Mouse (Mus musculus): Measurements from ENCODE around the gene Tmc4. TPM values are rescaled to one million over a fixed set of nuclear protein-coding genes. Genes with fewer than 3 reads are reported as not detected.
"Not testable (repeated sequence)": the region's sequence is repeated elsewhere in the genome, so short reads cannot be mapped to it uniquely, and the experiment has no call there.

Tmc4 gene
- polyA plus RNA-seq, 1 experiment from 2014 or later = 60.3 TPM

- no peak for DNase-seq (ENCODE audit: low spot score)
- no peaks in the 10 kb centered on the region for H3K27me3 ChIP-seq (replicated peaks; ENCODE audit: insufficient read depth, low read length)
- H3K4me2 ChIP-seq (replicated peaks; ENCODE audit: low read depth, low read length) = no peak overlapping the region
- no peak overlapping the region for H3K9ac ChIP-seq (replicated peaks; ENCODE audit: low read depth)
- H3K9me3 ChIP-seq (ENCODE audit: low read length) = no peaks in the 10 kb centered on the region
- H3K4me3 ChIP-seq (ENCODE audit: low read depth, low read length) = no peak overlapping the region
- no peak for ATAC-seq
- 44% methylated on average over 7 of the region's 7 CpGs for WGBS
- peaks cover 9% of the 10 kb centered on the region; the same call in 1 of the 2 replicates for H3K36me3 ChIP-seq (ENCODE audit: insufficient read depth, low read length)
- TF ChIP-seq CTCF (IDR thresholded peaks at IDR 0.05) (no peak), EP300 (IDR thresholded peaks at IDR 0.05) (no peak)
- peaks cover 13% of the 10 kb centered on the region; the same call in 1 of the 2 replicates for H3K4me1 ChIP-seq (ENCODE audit: insufficient read depth, low read depth, low read length)
- H3K27ac ChIP-seq (ENCODE audit: low read length) = no peak overlapping the region
These were observed 30.4 kb upstream of the Tmc4 start for GRCm38 (mm10) chr7:3707568-3708413.

GRCm38 (mm10) chr7:3707027-3707426 lies 29.7 kb upstream of the Tmc4 start:
- Histone ChIP-seq H3K36me3 (ENCODE audit: insufficient read depth, low read length) (peaks cover 9% of the 10 kb centered on the region; the same call in 1 of the 2 replicates), H3K4me3 (ENCODE audit: low read depth, low read length) (no peak overlapping the region), H3K27me3 (replicated peaks; ENCODE audit: insufficient read depth, low read length) (no peaks in the 10 kb centered on the region), H3K4me2 (replicated peaks; ENCODE audit: low read depth, low read length) (no peak overlapping the region), H3K4me1 (ENCODE audit: insufficient read depth, low read depth, low read length) (peaks cover 13% of the 10 kb centered on the region; the same call in 1 of the 2 replicates), H3K9me3 (ENCODE audit: low read length) (no peaks in the 10 kb centered on the region), H3K9ac (replicated peaks; ENCODE audit: low read depth) (no peak overlapping the region), H3K27ac (ENCODE audit: low read length) (no peak overlapping the region)
- TF ChIP-seq EP300 (IDR thresholded peaks at IDR 0.05) (no peak), CTCF (IDR thresholded peaks at IDR 0.05) (no peak)
- 36% methylated on average over 4 of the region's 4 CpGs for WGBS
- DNase-seq (ENCODE audit: low spot score) (peak; percentile 69), ATAC-seq (no peak)

GRCm38 (mm10) chr7:3706343-3706934 lies 29.1 kb upstream of the Tmc4 start:
- TF ChIP-seq CTCF (IDR thresholded peaks at IDR 0.05) = no peak
- TF ChIP-seq EP300 (IDR thresholded peaks at IDR 0.05) = no peak
- Histone ChIP-seq H3K9ac (replicated peaks; ENCODE audit: low read depth) (no peak overlapping the region), H3K36me3 (ENCODE audit: insufficient read depth, low read length) (peaks cover 9% of the 10 kb centered on the region; the same call in 1 of the 2 replicates), H3K27ac (ENCODE audit: low read length) (no peak overlapping the region), H3K4me3 (ENCODE audit: low read depth, low read length) (0 out of 2 replicates have a peak overlapping the region, but pooled peaks have one; percentile 8), H3K4me1 (ENCODE audit: insufficient read depth, low read depth, low read length) (peaks cover 13% of the 10 kb centered on the region; the same call in 1 of the 2 replicates), H3K4me2 (replicated peaks; ENCODE audit: low read depth, low read length) (peak overlapping the region; percentile 88; the same call in 1 of the 2 replicates), H3K9me3 (ENCODE audit: low read length) (no peaks in the 10 kb centered on the region), H3K27me3 (replicated peaks; ENCODE audit: insufficient read depth, low read length) (no peaks in the 10 kb centered on the region)
- DNase-seq (ENCODE audit: low spot score) (no peak), ATAC-seq (no peak)
- 40% methylated on average over 11 of the region's 11 CpGs for WGBS

- no peak overlapping the region for H3K9ac ChIP-seq (replicated peaks; ENCODE audit: low read depth)
- H3K27me3 ChIP-seq (replicated peaks; ENCODE audit: insufficient read depth, low read length) = no peaks in the 10 kb centered on the region
- peak overlapping the region; percentile 88 for H3K4me2 ChIP-seq (replicated peaks; ENCODE audit: low read depth, low read length)
- ATAC-seq = no peak
- peaks cover 13% of the 10 kb centered on the region; the same call in 1 of the 2 replicates for H3K4me1 ChIP-seq (ENCODE audit: insufficient read depth, low read depth, low read length)
- WGBS = 24% methylated on average over 6 of the region's 6 CpGs
- no peaks in the 10 kb centered on the region for H3K9me3 ChIP-seq (ENCODE audit: low read length)
- no peak for DNase-seq (ENCODE audit: low spot score)
- H3K36me3 ChIP-seq (ENCODE audit: insufficient read depth, low read length) = peaks cover 9% of the 10 kb centered on the region; the same call in 1 of the 2 replicates
- H3K27ac ChIP-seq (ENCODE audit: low read length) = no peak overlapping the region
- TF ChIP-seq CTCF (IDR thresholded peaks at IDR 0.05) = no peak
- TF ChIP-seq EP300 (IDR thresholded peaks at IDR 0.05) = no peak
- H3K4me3 ChIP-seq (ENCODE audit: low read depth, low read length) = 0 out of 2 replicates have a peak overlapping the region, but pooled peaks have one; percentile 8
These were observed 28.6 kb upstream of the Tmc4 start for GRCm38 (mm10) chr7:3705911-3706310.

- 2% methylated on average over 5 of the region's 7 CpGs for WGBS
These were observed 28.1 kb upstream of the Tmc4 start for GRCm38 (mm10) chr7:3705461-3705860.

GRCm38 (mm10) chr7:3704475-3704874 lies 27.1 kb upstream of the Tmc4 start:
- peak overlapping the region; percentile 88 for H3K27ac ChIP-seq (ENCODE audit: low read length)
- peaks cover 9% of the 10 kb centered on the region; the same call in 1 of the 2 replicates for H3K36me3 ChIP-seq (ENCODE audit: insufficient read depth, low read length)
- WGBS = under 1% methylated on average over 20 of the region's 20 CpGs
- peak overlapping the region; percentile 88 for H3K4me2 ChIP-seq (replicated peaks; ENCODE audit: low read depth, low read length)
- ATAC-seq = peak; percentile 53
- no peaks in the 10 kb centered on the region for H3K27me3 ChIP-seq (replicated peaks; ENCODE audit: insufficient read depth, low read length)
- H3K4me1 ChIP-seq (ENCODE audit: insufficient read depth, low read depth, low read length) = peaks cover 13% of the 10 kb centered on the region; the same call in 1 of the 2 replicates
- no peaks in the 10 kb centered on the region for H3K9me3 ChIP-seq (ENCODE audit: low read length)
- TF ChIP-seq EP300 (IDR thresholded peaks at IDR 0.05) (no peak), CTCF (IDR thresholded peaks at IDR 0.05) (no peak)
- DNase-seq (ENCODE audit: low spot score) = no peak
- peak overlapping the region; percentile 66 for H3K4me3 ChIP-seq (ENCODE audit: low read depth, low read length)
- H3K9ac ChIP-seq (replicated peaks; ENCODE audit: low read depth) = peak overlapping the region; percentile 45

More at GRCm38 (mm10) chr7:3705461-3705860, 28.1 kb upstream of the Tmc4 start:
- peak; percentile 14 for DNase-seq (ENCODE audit: low spot score)
- H3K27me3 ChIP-seq (replicated peaks; ENCODE audit: insufficient read depth, low read length); ATAC-seq; H3K9me3 ChIP-seq (ENCODE audit: low read length); H3K27ac ChIP-seq (ENCODE audit: low read length); H3K36me3 ChIP-seq (ENCODE audit: insufficient read depth, low read length): not testable (repeated sequence)
- peak overlapping the region; percentile 66 for H3K4me3 ChIP-seq (ENCODE audit: low read depth, low read length)
- peak overlapping the region; percentile 45 for H3K9ac ChIP-seq (replicated peaks; ENCODE audit: low read depth)
- peaks cover 13% of the 10 kb centered on the region; the same call in 1 of the 2 replicates for H3K4me1 ChIP-seq (ENCODE audit: insufficient read depth, low read depth, low read length)
- peak overlapping the region; percentile 88 for H3K4me2 ChIP-seq (replicated peaks; ENCODE audit: low read depth, low read length)

All from lung, postnatal 0 days (tissue).